Mouse (Mus musculus) hematopoietic stem cell, adult 5-6 weeks (primary cell): Measurements from ENCODE around the gene Rnf212b. TPM values are rescaled to one million over a fixed set of nuclear protein-coding genes. Genes with fewer than 3 reads are reported as not detected.
"Not testable (repeated sequence)": the region's sequence is repeated elsewhere in the genome, so short reads cannot be mapped to it uniquely, and the experiment has no call there.

ENCODE experiments used
- ATAC-seq, 2 experiments: fragments of 125-278 bp in 1 of 2; replicated peaks in 1 of 2; 2 replicates each; pipeline ENCODE4 v1.8.0; 2016 to 2017; ENCODE audit warnings: inconsistent platforms in 2 of 2, mild to moderate bottlenecking in 2 of 2, moderate number of reproducible peaks in 2 of 2, low read depth in 1 of 2, moderate TSS enrichment in 1 of 2; ENCODE audit not compliant: low FRiP score in 2 of 2, poor library complexity in 2 of 2, severe bottlenecking in 2 of 2, insufficient read depth in 1 of 2, low TSS enrichment in 1 of 2
- total RNA-seq: library from RNA; stranded (forward); fragments of 172-1452, 232-1000 nt; gene quantifications from 2 replicates; pipeline ENCODE4 v1.2.3, GENCODE M21; 2017

Gene Rnf212b
- not detected in 2 replicates for total RNA-seq

- no peak for ATAC-seq
These were observed at the start of gene Rnf212b for GRCm38 (mm10) chr14:54813991-54814390. TSS of gene Rnf212b (plus strand) at chr14:54814141.

- ATAC-seq = not testable (repeated sequence)
These were observed 47.0 kb upstream of the Rnf212b start for GRCm38 (mm10) chr14:54766937-54767336.

GRCm38 (mm10) chr14:54768314-54769067, 45.5 kb upstream of the Rnf212b start:
- ATAC-seq = peak; percentile 42 to 76; a peak in 3 of 4 replicates

- ATAC-seq = no peak
These were observed 44.9 kb upstream of the Rnf212b start for GRCm38 (mm10) chr14:54769068-54769425.

- no peak for ATAC-seq
These were observed 43.6 kb upstream of the Rnf212b start for GRCm38 (mm10) chr14:54770373-54770772.

GRCm38 (mm10) chr14:54772333-54772856, 41.5 kb upstream of the Rnf212b start:
- no peak for ATAC-seq

GRCm38 (mm10) chr14:54775534-54776041, 38.4 kb upstream of the Rnf212b start:
- no peak for ATAC-seq

GRCm38 (mm10) chr14:54776768-54777167, 37.2 kb upstream of the Rnf212b start:
- ATAC-seq = no peak

- ATAC-seq = peak; percentile 13 to 37; a peak in 1 of 4 replicates
These were observed 36.0 kb upstream of the Rnf212b start for GRCm38 (mm10) chr14:54777893-54778292.

- no peak for ATAC-seq
These were observed 33.9 kb upstream of the Rnf212b start for GRCm38 (mm10) chr14:54780084-54780483.

GRCm38 (mm10) chr14:54780836-54781609, 32.9 kb upstream of the Rnf212b start:
- peak; percentile 33 to 46; a peak in 2 of 4 replicates for ATAC-seq

- peak; percentile 77 to 84 for ATAC-seq
These were observed 32.2 kb upstream of the Rnf212b start, which contains the start of gene Slc7a8 for GRCm38 (mm10) chr14:54781610-54782365. TSS of gene Slc7a8 (minus strand) at chr14:54781946.

- no peak for ATAC-seq
These were observed 31.0 kb upstream of the Rnf212b start for GRCm38 (mm10) chr14:54782971-54783370.

GRCm38 (mm10) chr14:54785898-54786297, 28.0 kb upstream of the Rnf212b start:
- ATAC-seq = 0 out of 4 replicates have a peak, but pooled peaks of 1 of the 2 experiments have one; percentile 33

GRCm38 (mm10) chr14:54786489-54786888, 27.5 kb upstream of the Rnf212b start:
- no peak for ATAC-seq

- ATAC-seq = no peak
These were observed 26.7 kb upstream of the Rnf212b start for GRCm38 (mm10) chr14:54787226-54787625.

- peak in 1 of 2 experiments; percentile 36; a peak in 1 of 4 replicates for ATAC-seq
These were observed 25.7 kb upstream of the Rnf212b start for GRCm38 (mm10) chr14:54788231-54788630.
